Mouse (Mus musculus): ENCODE results near the gene Rpl3l.

The Rpl3l gene

GRCm38 (mm10) chr17:24742307-24742706 is 14.7 kb downstream of the Rpl3l start:
- no peak for DNase-seq (ENCODE audit: low read depth, low spot score)

- no peak for DNase-seq (ENCODE audit: low read depth, low spot score)
Measured at GRCm38 (mm10) chr17:24743896-24744295, 16.3 kb downstream of the Rpl3l start.

GRCm38 (mm10) chr17:24744381-24744780 is 16.8 kb downstream of the Rpl3l start:
- no peak for DNase-seq (ENCODE audit: low read depth, low spot score)

- peak; percentile 60 for DNase-seq (ENCODE audit: low read depth, low spot score)
Measured at GRCm38 (mm10) chr17:24745526-24746497, 18.2 kb downstream of the Rpl3l start.

- no peak for DNase-seq (ENCODE audit: low read depth, low spot score)
Measured at GRCm38 (mm10) chr17:24746986-24747385, 19.4 kb downstream of the Rpl3l start.

- no peak for DNase-seq (ENCODE audit: low read depth, low spot score)
Measured at GRCm38 (mm10) chr17:24751528-24751927, 23.9 kb downstream of the Rpl3l start.

GRCm38 (mm10) chr17:24752415-24753394 is 25.1 kb downstream of the Rpl3l start, which contains the start of gene Hs3st6:
Hs3st6 (plus strand) TSS chr17:24752988.
- no peak for DNase-seq (ENCODE audit: low read depth, low spot score)

- no peak for DNase-seq (ENCODE audit: low read depth, low spot score)
Measured at GRCm38 (mm10) chr17:24757394-24757793, 29.8 kb downstream of the Rpl3l start.

- DNase-seq (ENCODE audit: low read depth, low spot score), result no peak
Measured at GRCm38 (mm10) chr17:24761121-24761520, 33.5 kb downstream of the Rpl3l start.

- DNase-seq (ENCODE audit: low read depth, low spot score), result no peak
Measured at GRCm38 (mm10) chr17:24765016-24765905, 37.6 kb downstream of the Rpl3l start.

- DNase-seq (ENCODE audit: low read depth, low spot score), result no peak
Measured at GRCm38 (mm10) chr17:24766266-24766875, 38.8 kb downstream of the Rpl3l start.

- no peak for DNase-seq (ENCODE audit: low read depth, low spot score)
Measured at GRCm38 (mm10) chr17:24769146-24769545, 41.5 kb downstream of the Rpl3l start.

- no peak for DNase-seq (ENCODE audit: low read depth, low spot score)
Measured at GRCm38 (mm10) chr17:24773241-24773640, 45.6 kb downstream of the Rpl3l start.

GRCm38 (mm10) chr17:24775173-24775572 is 47.6 kb downstream of the Rpl3l start:
- no peak for DNase-seq (ENCODE audit: low read depth, low spot score)

GRCm38 (mm10) chr17:24777073-24777472 is 49.5 kb downstream of the Rpl3l start:
- DNase-seq (ENCODE audit: low read depth, low spot score), result no peak

GRCm38 (mm10) chr17:24780821-24781220 is 53.2 kb downstream of the Rpl3l start:
- no peak for DNase-seq (ENCODE audit: low read depth, low spot score)
